Mouse (Mus musculus): ENCODE data around the gene Klhl21.

DNA sequence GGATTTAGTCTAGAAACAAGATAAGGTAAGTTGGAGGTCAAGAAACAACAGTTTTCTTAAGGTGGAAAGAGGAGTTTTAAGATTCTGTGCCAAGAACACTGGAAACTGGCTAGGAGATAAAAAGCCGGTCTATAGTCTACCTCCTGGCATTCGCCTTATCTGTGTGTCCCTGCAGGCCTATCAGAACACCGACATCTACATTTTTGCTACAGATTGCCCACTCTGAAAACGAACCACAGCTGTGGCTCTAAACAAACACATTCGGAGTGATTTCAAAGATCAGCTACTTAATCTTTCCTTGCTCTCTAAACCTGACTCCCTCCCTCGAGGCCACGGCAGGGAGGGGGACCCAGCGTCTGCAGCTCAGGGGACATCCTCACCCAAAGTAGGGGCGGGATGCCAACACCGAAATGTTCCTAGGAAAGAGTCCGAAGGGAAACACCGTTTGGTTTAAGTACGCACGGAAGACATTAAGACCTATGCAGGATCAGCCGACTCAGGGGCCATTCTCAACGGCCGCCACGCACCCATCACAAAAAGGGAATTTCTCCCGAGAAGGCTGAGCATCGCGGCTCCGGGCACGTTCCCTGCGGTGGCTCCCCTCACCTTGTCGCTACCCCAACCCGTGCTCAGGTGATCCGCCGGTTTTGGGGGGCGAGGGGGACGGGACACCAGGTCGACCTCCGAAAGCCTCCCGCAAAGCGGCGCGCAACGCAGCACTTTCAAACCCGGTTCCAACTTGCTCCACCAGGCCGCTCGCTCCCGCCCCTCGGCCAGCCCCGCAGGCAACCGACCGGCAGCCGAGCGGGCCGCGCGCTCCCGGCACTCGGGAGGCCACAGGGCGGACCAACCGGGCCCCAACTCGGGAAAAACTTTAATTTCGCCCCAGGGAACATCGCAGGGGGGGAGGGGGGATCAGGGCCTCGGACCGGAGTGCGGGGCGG lies 14.1 kb upstream of the Klhl21 start:
- TF ChIP-seq CTCF (IDR thresholded peaks at IDR 0.05; ENCODE audit: low read depth) (no peak), EP300 (IDR thresholded peaks at IDR 0.05; ENCODE audit: low read depth) (no peak)
